Mouse (Mus musculus) C2C12 (cell line): Measurements from ENCODE around the gene Hipk3. TPM values are rescaled to one million over a fixed set of nuclear protein-coding genes. Genes with fewer than 3 reads are reported as not detected.

Source experiments
- H3K27me3 ChIP-seq: one replicate; pipeline ENCODE4 v1.6.1; 2011; ENCODE audit not compliant: control insufficient read depth, insufficient read depth, insufficient read length
- H3K36me3 ChIP-seq: one replicate; pipeline ENCODE4 v1.6.1; 2011; ENCODE audit not compliant: control insufficient read depth, insufficient read depth
- H3K4me3 ChIP-seq: one replicate; pipeline ENCODE4 v1.5.1; 2011; ENCODE audit warnings: mild to moderate bottlenecking, control low read depth; ENCODE audit not compliant: poor library complexity, insufficient read depth, severe bottlenecking
- H3K79me2 ChIP-seq: one replicate; pipeline ENCODE4 v1.6.1; 2011; ENCODE audit not compliant: control insufficient read depth, insufficient read depth
- H3K79me3 ChIP-seq: one replicate; pipeline ENCODE4 v1.6.1; 2011; ENCODE audit warnings: low read depth, control low read depth
- H3ac ChIP-seq: one replicate; pipeline ENCODE3; 2011; ENCODE audit warnings: low read depth; ENCODE audit not compliant: control insufficient read depth, insufficient read length
- CEBPB ChIP-seq: IDR thresholded peaks from one replicate; pipeline ENCODE4 v1.6.1; 2011; ENCODE audit warnings: low read depth, mild to moderate bottlenecking, control low read depth, moderate library complexity
- CTCF ChIP-seq: IDR thresholded peaks from one replicate; pipeline ENCODE4 v1.5.1; 2011; ENCODE audit not compliant: control insufficient read depth, insufficient read depth, insufficient read length
- FOSL1 ChIP-seq: IDR thresholded peaks from one replicate; pipeline ENCODE4 v1.8.0; 2011; ENCODE audit warnings: mild to moderate bottlenecking, low read length; ENCODE audit not compliant: poor library complexity, insufficient read depth, severe bottlenecking
- MAX ChIP-seq: IDR thresholded peaks from one replicate; pipeline ENCODE4 v1.6.1; 2011; ENCODE audit warnings: mild to moderate bottlenecking, control low read depth
- MYOD1 ChIP-seq: IDR thresholded peaks from one replicate; pipeline ENCODE4 v1.6.1; 2011; ENCODE audit warnings: low read depth; ENCODE audit not compliant: control insufficient read depth, insufficient read length
- MYOG ChIP-seq: IDR thresholded peaks from one replicate; pipeline ENCODE4 v1.6.1; 2011; ENCODE audit not compliant: control insufficient read depth, insufficient read length; ENCODE audit errors: extremely low read depth
- USF1 ChIP-seq: IDR thresholded peaks from one replicate; pipeline ENCODE4 v1.6.1; 2011; ENCODE audit warnings: low read depth, mild to moderate bottlenecking, control low read depth, moderate library complexity
- polyA plus RNA-seq: library from polyadenylated mRNA; unstranded; fragments of >200 nt; fragmentation: generic; extraction: Trizol; gene quantifications from one replicate; pipeline ENCODE4 v1.2.1, GENCODE M21; 2012; ENCODE audit warnings: missing spikeins

The Hipk3 gene
- polyA plus RNA-seq, 1 experiment = 8.8 TPM

DNA sequence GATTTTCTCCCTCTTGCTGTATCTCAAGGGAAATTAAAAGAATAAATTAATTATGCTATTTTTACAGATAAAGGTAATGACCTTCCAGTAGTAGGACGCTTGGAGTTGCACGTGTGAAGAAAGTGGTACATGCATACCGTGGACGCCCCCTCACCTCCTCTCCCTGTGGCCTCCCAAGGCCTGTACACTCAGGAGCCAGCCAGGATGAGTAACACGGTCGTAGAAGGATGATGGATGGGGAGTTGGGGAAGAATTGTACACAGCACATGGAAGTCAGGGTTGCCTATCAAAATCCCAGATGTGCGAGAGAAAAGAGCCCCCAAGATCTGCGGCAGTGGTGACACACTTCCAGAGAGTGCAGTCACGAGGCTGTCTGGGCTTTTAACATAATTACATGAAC is 98.3 kb downstream of the Hipk3 start:
- H3K27me3 ChIP-seq = no peaks in the 10 kb centered on the region
- no peaks in the 10 kb centered on the region for H3K36me3 ChIP-seq
- no peak overlapping the region for H3K4me3 ChIP-seq
- H3K79me3 ChIP-seq = no peaks in the 10 kb centered on the region
- H3K79me2 ChIP-seq = no peaks in the 10 kb centered on the region
- H3ac ChIP-seq = no peak overlapping the region
- TF ChIP-seq MAX (no peak), USF1 (no peak), CEBPB (no peak), CTCF (no peak), MYOG (no peak)

DNA sequence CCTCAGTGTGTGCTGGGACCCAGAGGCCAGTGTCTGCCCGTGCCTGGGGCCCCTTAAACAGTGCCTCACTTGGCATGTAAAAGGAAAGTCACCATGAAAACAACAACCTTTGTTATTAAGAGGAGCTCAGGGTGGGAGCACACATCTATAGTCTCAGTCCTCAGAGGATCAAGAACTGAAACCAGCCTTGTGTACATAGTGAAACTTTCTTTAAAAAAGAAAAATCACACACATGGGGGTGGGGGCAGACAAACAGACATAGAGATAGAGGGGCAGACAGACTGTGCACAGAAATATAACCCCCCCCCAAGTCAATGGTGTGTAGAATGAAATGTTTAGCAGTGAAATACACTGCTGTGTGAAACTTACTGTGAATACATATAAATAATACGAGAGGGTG is 99.5 kb downstream of the Hipk3 start:
- Histone ChIP-seq H3K4me3 (no peak overlapping the region), H3K79me2 (no peaks in the 10 kb centered on the region), H3K36me3 (no peaks in the 10 kb centered on the region), H3K79me3 (no peaks in the 10 kb centered on the region), H3K27me3 (no peaks in the 10 kb centered on the region), H3ac (no peak overlapping the region)
- no peak for TF ChIP-seq MYOG
- no peak for TF ChIP-seq MAX
- no peak for TF ChIP-seq MYOD1
- no peak for TF ChIP-seq CTCF
- TF ChIP-seq FOSL1 = no peak
- TF ChIP-seq CEBPB = no peak
- no peak for TF ChIP-seq USF1

DNA sequence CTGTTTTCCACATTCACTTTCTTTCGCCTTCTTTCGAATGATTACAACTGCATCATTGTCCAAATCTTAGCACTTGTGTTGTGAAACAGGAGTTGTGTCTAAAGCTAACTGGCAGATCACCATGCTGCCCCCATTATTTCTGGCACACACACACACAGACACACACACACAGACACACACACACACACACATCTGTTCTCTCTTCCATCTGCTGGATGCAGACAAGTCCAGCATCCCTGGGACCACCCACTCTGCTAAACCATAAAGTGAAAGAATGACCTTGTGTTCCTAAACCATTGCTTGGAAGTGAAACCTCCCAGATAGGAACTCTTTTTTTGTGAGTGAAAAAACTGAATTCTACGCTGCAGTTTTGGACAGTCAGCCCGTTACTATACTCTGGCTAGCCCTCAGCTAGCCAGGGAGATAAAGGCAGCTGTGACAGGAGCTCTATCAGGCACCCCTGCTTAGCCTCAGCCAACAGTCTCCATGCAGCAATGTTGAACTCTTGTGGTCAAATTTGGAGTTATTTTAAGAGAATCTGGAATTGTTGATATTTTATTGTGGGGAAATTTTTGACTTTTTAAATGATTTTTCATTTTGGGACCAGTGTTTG is 101.4 kb downstream of the Hipk3 start:
- no peak overlapping the region for H3ac ChIP-seq
- no peaks in the 10 kb centered on the region for H3K79me2 ChIP-seq
- peaks cover 3% of the 10 kb centered on the region for H3K27me3 ChIP-seq
- H3K4me3 ChIP-seq = no peak overlapping the region
- no peaks in the 10 kb centered on the region for H3K36me3 ChIP-seq
- TF ChIP-seq USF1 = no peak
- no peak for TF ChIP-seq MAX
- no peak for TF ChIP-seq FOSL1
- TF ChIP-seq MYOD1 = no peak
- no peak for TF ChIP-seq CTCF
- TF ChIP-seq MYOG = no peak
- TF ChIP-seq CEBPB = no peak
- H3K79me3 ChIP-seq = no peaks in the 10 kb centered on the region

DNA sequence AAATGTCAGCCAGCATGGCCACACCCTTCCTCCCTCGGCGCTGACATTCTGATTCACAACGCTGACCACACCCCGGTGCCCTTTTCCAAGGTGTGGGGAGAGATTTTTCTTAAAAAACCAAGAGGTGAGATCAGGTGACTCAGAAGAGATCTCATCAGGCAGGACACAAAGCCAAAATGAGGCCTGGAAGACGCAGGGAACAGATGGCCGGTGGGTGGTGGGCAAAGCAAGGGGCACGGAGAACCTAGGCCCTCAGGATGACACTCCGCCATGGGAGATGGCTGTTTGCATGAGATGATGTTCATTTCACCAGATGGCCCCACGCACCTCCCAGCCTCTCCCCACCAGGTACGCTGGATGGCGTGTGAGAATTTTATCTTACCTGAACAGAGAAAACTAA is 105.0 kb downstream of the Hipk3 start:
- TF ChIP-seq CEBPB (no peak), MYOD1 (no peak), FOSL1 (no peak), MAX (no peak), CTCF (no peak), MYOG (no peak), USF1 (no peak)
- H3K36me3 ChIP-seq = no peaks in the 10 kb centered on the region
- peaks cover 3% of the 10 kb centered on the region for H3K27me3 ChIP-seq
- no peak overlapping the region for H3K4me3 ChIP-seq
- H3ac ChIP-seq = no peak overlapping the region
- H3K79me3 ChIP-seq = no peaks in the 10 kb centered on the region
- no peaks in the 10 kb centered on the region for H3K79me2 ChIP-seq

DNA sequence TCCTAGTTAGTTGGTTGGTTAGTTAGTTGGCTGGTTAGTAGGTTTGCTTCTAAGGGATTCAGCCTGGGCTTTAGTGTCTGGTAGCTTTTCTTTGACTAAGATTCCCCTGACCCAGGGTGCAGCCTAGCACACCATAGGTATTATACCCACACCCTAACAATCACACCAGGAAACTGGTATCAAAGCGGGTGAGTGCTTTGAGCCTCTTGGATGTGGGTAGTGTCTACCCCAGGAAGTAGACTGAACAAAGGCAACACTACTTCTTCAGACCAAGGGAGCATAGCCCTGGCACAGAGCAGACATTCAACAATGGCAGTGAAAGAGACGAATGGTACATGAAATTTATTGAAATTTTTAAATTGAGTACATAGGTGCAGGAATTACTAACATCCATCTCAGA is 108.3 kb downstream of the Hipk3 start:
- no peaks in the 10 kb centered on the region for H3K79me2 ChIP-seq

DNA sequence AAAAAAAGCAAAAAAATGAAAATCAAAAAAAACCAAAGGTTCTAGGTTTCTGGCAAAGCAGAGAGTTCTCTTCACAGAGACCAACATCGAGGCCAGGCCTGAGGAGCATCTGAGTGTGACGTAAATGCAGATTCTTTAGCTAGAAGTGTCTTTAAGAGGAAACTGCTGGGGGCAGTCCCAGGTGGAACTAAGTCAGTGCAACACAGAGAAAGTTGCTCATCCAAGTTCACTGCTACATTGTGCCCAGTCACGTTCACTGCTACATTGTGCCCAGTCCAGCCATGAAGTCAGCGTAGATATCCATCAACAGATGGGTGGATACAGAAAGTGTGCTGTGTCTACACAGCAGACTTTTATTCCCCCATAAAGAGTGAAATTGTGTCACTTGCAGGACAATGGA is 110.7 kb downstream of the Hipk3 start:
- Histone ChIP-seq H3K36me3 (no peaks in the 10 kb centered on the region), H3K4me3 (no peak overlapping the region), H3K79me3 (no peaks in the 10 kb centered on the region), H3K79me2 (no peaks in the 10 kb centered on the region), H3K27me3 (peaks cover 4% of the 10 kb centered on the region), H3ac (no peak overlapping the region)
- no peak for TF ChIP-seq USF1

More for the DNA sequence above, 108.3 kb downstream of the Hipk3 start:
- Histone ChIP-seq H3K36me3 (no peaks in the 10 kb centered on the region), H3K27me3 (peaks cover 7% of the 10 kb centered on the region), H3K4me3 (no peak overlapping the region), H3ac (no peak overlapping the region), H3K79me3 (no peaks in the 10 kb centered on the region)
- TF ChIP-seq CTCF (no peak), USF1 (no peak), MAX (no peak), FOSL1 (no peak), MYOG (no peak), CEBPB (no peak), MYOD1 (no peak)

DNA sequence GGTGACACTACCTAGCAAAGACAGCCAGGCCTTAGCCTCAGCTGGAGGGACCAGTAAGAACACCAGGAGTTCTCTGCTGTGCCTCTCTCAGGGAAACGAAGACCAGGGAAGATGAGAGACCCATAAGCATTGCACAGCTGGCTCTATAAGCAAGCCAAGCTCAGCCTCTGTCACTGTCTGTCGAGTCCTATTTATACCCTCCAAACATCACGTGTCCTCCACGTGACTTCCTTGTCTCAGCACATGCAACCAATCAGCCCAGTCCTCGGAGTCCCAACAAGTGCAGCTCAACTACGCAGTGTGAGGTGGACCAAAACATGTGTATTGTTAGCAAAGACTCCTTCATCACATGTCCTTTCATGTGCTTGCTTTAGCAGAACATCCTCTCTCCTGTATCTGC is 111.4 kb downstream of the Hipk3 start:
- H3K4me3 ChIP-seq = no peak overlapping the region
- no peaks in the 10 kb centered on the region for H3K79me3 ChIP-seq
- H3ac ChIP-seq = no peak overlapping the region
- no peaks in the 10 kb centered on the region for H3K79me2 ChIP-seq
- no peaks in the 10 kb centered on the region for H3K36me3 ChIP-seq
- peaks cover 4% of the 10 kb centered on the region for H3K27me3 ChIP-seq
- TF ChIP-seq MAX (no peak), CTCF (no peak), MYOD1 (no peak), USF1 (no peak), MYOG (no peak), CEBPB (no peak), FOSL1 (no peak)
